7 mouse cellular contexts compared by ENCODE assay signal in the genomic region with DNA sequence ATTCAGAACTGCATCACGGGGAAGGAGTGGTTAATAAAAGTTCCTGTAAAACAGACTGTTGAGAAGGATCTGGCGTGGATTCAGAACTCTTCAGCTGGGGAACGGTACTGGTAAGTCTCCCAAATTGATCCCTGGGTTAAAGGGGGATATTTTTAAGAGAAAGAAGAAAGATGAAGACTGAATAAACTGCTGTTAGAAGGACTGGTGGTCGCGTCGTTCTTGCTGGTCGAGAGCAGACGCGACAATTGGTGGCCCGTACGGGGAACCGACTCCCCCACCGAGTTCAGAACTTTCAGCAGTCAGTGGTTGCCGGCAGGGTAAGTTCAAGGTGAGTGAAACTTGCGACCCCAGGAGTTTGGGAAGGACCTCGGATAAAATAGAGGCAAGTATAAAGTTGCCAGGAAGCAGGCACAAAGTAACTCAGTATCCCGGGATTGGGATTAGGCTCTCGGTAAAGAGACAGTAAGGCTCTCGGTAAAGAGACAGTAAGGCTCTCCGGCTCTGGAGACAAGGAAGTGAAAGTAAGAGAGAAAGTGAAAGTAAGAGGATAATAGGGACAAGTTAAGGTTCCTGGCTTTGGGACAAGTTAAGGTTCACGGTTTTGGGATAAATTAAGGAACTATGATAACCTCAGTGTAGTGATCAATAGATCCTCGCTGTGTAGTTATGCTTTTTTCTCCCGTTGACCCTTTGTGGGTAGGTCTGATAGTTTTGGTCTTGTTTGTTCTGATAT. TPM values are rescaled to one million over a fixed set of nuclear protein-coding genes. Genes with fewer than 3 reads are reported as not detected.
DNase-seq lines count a peak whose midpoint lies in the region.

No protein-coding gene starts in this region.

- DNase-seq in cerebellum, postnatal 10 days, result peak; percentile 16 to 29
- DNase-seq in heart, adult 8-10 months (ENCODE audit: low spot score), result peak; percentile 83
- peak; percentile 36 for DNase-seq in kidney, postnatal 14 days
- peak; percentile 17 to 27 for DNase-seq in left cerebral cortex, adult 18-20 months (ENCODE audit: low spot score in 2 of 2)
- peak; percentile 72 for DNase-seq in lung, postnatal 36 days
- DNase-seq in spleen, postnatal 4 days (ENCODE audit: low spot score in 2 of 2), result peak; percentile 30 to 80
- peak; percentile 25 for DNase-seq in urinary bladder, postnatal 14 days (ENCODE audit: low spot score)

RNA-seq across cellular contexts. Expression of a gene that starts 30.7 kb away (rescaled TPM):
- 1 to 10 TPM; 4.0 to 6.5 (median 4.7) TPM for total RNA-seq in heart, adult 8-10 months (2022)
- 10 to 100 TPM; 12.0 to 12.6 TPM for total RNA-seq in left cerebral cortex, adult 18-20 months (2021)

RNA-seq across cellular contexts. Expression of a gene that starts 50.2 kb away (rescaled TPM):
- total RNA-seq in heart, adult 8-10 months (2022), result 100 to 1,000 TPM; 101 to 125 (median 116) TPM
- total RNA-seq in left cerebral cortex, adult 18-20 months (2021), result 100 to 1,000 TPM; 100 to 103 TPM

Comparison
In these comparisons a context has a peak if more than half of its experiments do, and no peak if none do; other contexts are left out.
1. Peak in every context shown above with its lines: DNase-seq.
2. DNase-seq: peak in every context shown above with its lines; median percentile 83 in heart, adult 8-10 months; 72 in lung, postnatal 36 days; 55 in spleen, postnatal 4 days; 36 in kidney, postnatal 14 days; 25 in urinary bladder, postnatal 14 days; 22 in cerebellum, postnatal 10 days; 22 in left cerebral cortex, adult 18-20 months.